Mouse (Mus musculus) skeletal muscle tissue, postnatal 0 days (tissue): ENCODE measurements around the gene Msantd3. TPM values are rescaled to one million over a fixed set of nuclear protein-coding genes. Genes with fewer than 3 reads are reported as not detected.

ENCODE experiments used
- polyA plus RNA-seq: library from polyadenylated mRNA; unstranded; fragments of >200 nt; fragmentation: Nextera tagmentation; extraction: Ambion mirVana; gene quantifications from 2 replicates; pipeline ENCODE4 v1.2.1, GENCODE M21; 2015

Gene Msantd3
- polyA plus RNA-seq: 20.1 and 22.7 TPM in 2 replicates

GRCm38 (mm10) chr4:48539841-48540575 is at the start of gene Msantd3:
Gene Msantd3 (plus strand): TSS chr4:48539935.

GRCm38 (mm10) chr4:48584421-48585240 is 44.9 kb downstream of the Msantd3 start, which contains the start of gene Tmeff1:
Gene Tmeff1 (plus strand): TSS chr4:48585174.

Other genes with a start within 250 kb of the Msantd3 start
- 15.3 and 16.1 TPM in 2 replicates for gene Tex10, start 66.5 kb upstream of the Msantd3 start, polyA plus RNA-seq
- gene Tmeff1, start 45.2 kb downstream of the Msantd3 start, polyA plus RNA-seq: 6.3 and 6.7 TPM in 2 replicates
- 193 and 213 TPM in 2 replicates for gene Cavin4, start 123.6 kb downstream of the Msantd3 start, polyA plus RNA-seq